Mouse (Mus musculus) small intestine, adult 2 months (tissue): ENCODE results near the gene Polr1e.

ENCODE experiments used
- CTCF ChIP-seq: fragments of 200-500 bp; IDR thresholded peaks from 2 replicates; pipeline ENCODE4 v1.5.1; 2012; ENCODE audit warnings: low read depth, mild to moderate bottlenecking, control low read depth, inconsistent platforms, low read length, moderate library complexity, mixed read lengths; ENCODE audit not compliant: insufficient replicate concordance, insufficient read length; ENCODE audit errors: extremely low read depth
- POLR2A ChIP-seq: fragments of 200-500 bp; IDR thresholded peaks from 2 replicates; pipeline ENCODE4 v1.6.1; 2012; ENCODE audit warnings: low read depth, mild to moderate bottlenecking, control low read depth, inconsistent platforms, low read length, moderate library complexity

GRCm38 (mm10) chr4:44970612-44971110, 47.7 kb upstream of the Polr1e start:
- TF ChIP-seq CTCF (peak; percentile 76; the same call in 1 of the 2 replicates), POLR2A (no peak)
